Mouse (Mus musculus) layer of hippocampus, adult 6 months (tissue): ENCODE measurements around the gene Gm36210. TPM values are rescaled to one million over a fixed set of nuclear protein-coding genes. Genes with fewer than 3 reads are reported as not detected.

Experiments used
- long read RNA-seq, 2 experiments: library from polyadenylated mRNA; unstranded; transcript quantifications; one replicate each; pipeline ENCODE4 v2.0.0; 2019 to 2020
- polyA plus RNA-seq: library from polyadenylated mRNA; unstranded; fragments of <200 nt; fragmentation: Nextera tagmentation; gene quantifications from 2 replicates; pipeline ENCODE4 v1.2.3, GENCODE M21; 2021

Gm36210 gene
- polyA plus RNA-seq = 0.14 and 0.29 TPM in 2 replicates
- long read RNA-seq, experiment 1 = 0 reads
- long read RNA-seq, experiment 2 = 0 reads

GRCm38 (mm10) chr7:4906466-4906950 lies at the start of gene Gm36210:
Gene Gm36210 (minus strand): TSS chr7:4906516.

GRCm38 (mm10) chr7:4925441-4926381 lies 19.4 kb upstream of the Gm36210 start, which contains the start of gene Ssc5d:
Gene Ssc5d (plus strand): TSS chr7:4925785.

GRCm38 (mm10) chr7:4921824-4922482 lies 15.6 kb upstream of the Gm36210 start, which contains the start of gene Nat14:
Gene Nat14 (plus strand): TSS chr7:4922028.

GRCm38 (mm10) chr7:4915007-4915665 lies 8.8 kb upstream of the Gm36210 start, which contains the start of gene Zfp628:
Gene Zfp628 (plus strand): TSS chr7:4915217.

GRCm38 (mm10) chr7:4876753-4877221 lies 29.5 kb downstream of the Gm36210 start, which contains the start of gene Isoc2a:
Gene Isoc2a (plus strand): TSS chr7:4877153.

GRCm38 (mm10) chr7:4870133-4870532 lies 36.2 kb downstream of the Gm36210 start, which contains the start of gene Isoc2b:
Gene Isoc2b (minus strand): TSS chr7:4870258.

Other genes starting within 250 kb of the Gm36210 start
- 3.4 and 5.9 TPM in 2 replicates for gene Ppp6r1, start 247.5 kb downstream of the Gm36210 start, polyA plus RNA-seq
- gene Hspbp1, start 221.4 kb downstream of the Gm36210 start, polyA plus RNA-seq = 137 and 145 TPM in 2 replicates
- 3.8 and 6.0 TPM in 2 replicates for gene Brsk1, start 215.9 kb downstream of the Gm36210 start, polyA plus RNA-seq
- not detected in 2 replicates for gene Tmem150b, start 181.3 kb downstream of the Gm36210 start, polyA plus RNA-seq
- 4.3 and 4.5 TPM in 2 replicates for gene Kmt5c, start 166.4 kb downstream of the Gm36210 start, polyA plus RNA-seq
- gene Cox6b2, start 153.4 kb downstream of the Gm36210 start, polyA plus RNA-seq = 19.8 and 42.8 TPM in 2 replicates
- gene Fam71e2, start 135.2 kb downstream of the Gm36210 start, polyA plus RNA-seq = not detected in 2 replicates
- 0.18 and 0.45 TPM in 2 replicates for gene Il11, start 123.7 kb downstream of the Gm36210 start, polyA plus RNA-seq
- gene Tmem190, start 123.6 kb downstream of the Gm36210 start, polyA plus RNA-seq = not detected in 2 replicates
- gene Tmem238, start 116.9 kb downstream of the Gm36210 start, polyA plus RNA-seq = 7.2 and 9.5 TPM in 2 replicates
- 1,085 and 1,204 TPM in 2 replicates for gene Rpl28, start 113.6 kb downstream of the Gm36210 start, polyA plus RNA-seq
- 16.3 and 20.3 TPM in 2 replicates for gene Ube2s, start 93.9 kb downstream of the Gm36210 start, polyA plus RNA-seq
- 11.7 and 13.1 TPM in 2 replicates for gene Shisa7, start 61.8 kb downstream of the Gm36210 start, polyA plus RNA-seq
- gene Isoc2b, start 36.3 kb downstream of the Gm36210 start, polyA plus RNA-seq = 17.0 and 20.1 TPM in 2 replicates
- gene Isoc2a, start 29.4 kb downstream of the Gm36210 start, polyA plus RNA-seq = 0.87 and 0.94 TPM in 2 replicates
- 0.75 and 0.93 TPM in 2 replicates for gene Zfp628, start 8.7 kb upstream of the Gm36210 start, polyA plus RNA-seq
- gene Nat14, start 15.5 kb upstream of the Gm36210 start, polyA plus RNA-seq = 136 and 147 TPM in 2 replicates
- 0.04 and 0.05 TPM in 2 replicates for gene Ssc5d, start 19.3 kb upstream of the Gm36210 start, polyA plus RNA-seq
- 0.31 and 0.74 TPM in 2 replicates for gene Sbk2, start 57.9 kb upstream of the Gm36210 start, polyA plus RNA-seq
- gene Sbk3, start 64.7 kb upstream of the Gm36210 start, polyA plus RNA-seq = 0.08 and 0.15 TPM in 2 replicates
- gene Zfp579, start 89.6 kb upstream of the Gm36210 start, polyA plus RNA-seq = 6.2 and 8.0 TPM in 2 replicates
- gene Zfp524, start 107.9 kb upstream of the Gm36210 start, polyA plus RNA-seq = 11.0 and 13.9 TPM in 2 replicates
- gene Fiz1, start 108.2 kb upstream of the Gm36210 start, polyA plus RNA-seq = 13.3 and 16.7 TPM in 2 replicates
- gene Gm44973, start 109.0 kb upstream of the Gm36210 start, polyA plus RNA-seq = 0.31 TPM in 1 of 2 replicates, not detected in the other
- 1.5 and 2.0 TPM in 2 replicates for gene Zfp865, start 113.9 kb upstream of the Gm36210 start, polyA plus RNA-seq
- 65.2 and 75.8 TPM in 2 replicates for gene Ccdc106, start 114.0 kb upstream of the Gm36210 start, polyA plus RNA-seq
- not detected in 2 replicates for gene 4632433K11Rik, start 127.6 kb upstream of the Gm36210 start, polyA plus RNA-seq
- 3.1 and 3.3 TPM in 2 replicates for gene Zfp784, start 131.9 kb upstream of the Gm36210 start, polyA plus RNA-seq
- 4.2 and 4.7 TPM in 2 replicates for gene Zfp580, start 145.0 kb upstream of the Gm36210 start, polyA plus RNA-seq
- gene U2af2, start 155.6 kb upstream of the Gm36210 start, polyA plus RNA-seq = 5.4 and 5.7 TPM in 2 replicates
- gene Epn1, start 173.7 kb upstream of the Gm36210 start, polyA plus RNA-seq = 65.5 and 92.3 TPM in 2 replicates
- gene Rfpl4, start 210.4 kb upstream of the Gm36210 start, polyA plus RNA-seq = not detected in 2 replicates
- 0.88 and 1.2 TPM in 2 replicates for gene Rasl2-9, start 219.4 kb upstream of the Gm36210 start, polyA plus RNA-seq
- gene Vmn1r55, start 243.2 kb upstream of the Gm36210 start, polyA plus RNA-seq = not detected in 2 replicates